Mouse (Mus musculus) hindbrain, embryonic 11.5 days (tissue): ENCODE measurements at regions not wholly inside any gene's neighbourhood (a gene's known extent, or its start where the extent isn't known, plus 50 kb on each side); places are given as distances from the start of the nearest gene placed in this dataset.

Experiments used
- ATAC-seq: fragments of 200-750 bp; cut with Nextera tagmentation; 2 replicates; pipeline ENCODE4 v1.8.0; 2017; ENCODE audit warnings: mild to moderate bottlenecking, moderate TSS enrichment, moderate library complexity; ENCODE audit not compliant: low FRiP score
- DNase-seq: peaks from one replicate; pipeline ENCODE4 v3.0.0-alpha.2; 2015; ENCODE audit warnings: low spot score
- H3K27ac ChIP-seq: fragments of 300-500 bp; sonication (generic); 2 replicates; pipeline ENCODE4 v1.5.1; 2014; ENCODE audit warnings: mild to moderate bottlenecking, low read depth, low read length
- H3K27me3 ChIP-seq: fragments of 300-500 bp; sonication (generic); 2 replicates; pipeline ENCODE4 v1.6.1; 2014; ENCODE audit warnings: mild to moderate bottlenecking, low read length, moderate library complexity, mixed read lengths; ENCODE audit not compliant: control insufficient read depth, insufficient read depth
- H3K36me3 ChIP-seq: fragments of 300-500 bp; sonication (generic); 2 replicates; pipeline ENCODE4 v1.6.1; 2014; ENCODE audit warnings: mild to moderate bottlenecking, low read length, moderate library complexity, mixed read lengths; ENCODE audit not compliant: control insufficient read depth, insufficient read depth
- H3K4me1 ChIP-seq: fragments of 300-500 bp; sonication (generic); replicated peaks from 2 replicates; pipeline ENCODE4 v1.6.1; 2014; ENCODE audit warnings: low read length, mixed read lengths; ENCODE audit not compliant: control insufficient read depth, insufficient read depth
- H3K4me2 ChIP-seq: fragments of 300-500 bp; sonication (generic); replicated peaks from 2 replicates; pipeline ENCODE4 v1.6.1; 2014; ENCODE audit warnings: mild to moderate bottlenecking, low read depth, low read length
- H3K4me3 ChIP-seq: fragments of 300-500 bp; sonication (generic); 2 replicates; pipeline ENCODE4 v1.5.1; 2014; ENCODE audit warnings: low read depth, low read length
- H3K9ac ChIP-seq: fragments of 300-500 bp; sonication (generic); 2 replicates; pipeline ENCODE4 v1.6.1; 2014; ENCODE audit warnings: low read depth, low read length
- H3K9me3 ChIP-seq: fragments of 300-500 bp; sonication (generic); 2 replicates; pipeline ENCODE4 v1.6.1; 2016; ENCODE audit warnings: low read length; ENCODE audit not compliant: control insufficient read depth
- WGBS: fragments of 180-500 bp; shearing (Covaris S2); extraction: QIAGEN DNeasy Blood & Tissue Kit; methylation state at CpG from one replicate; pipeline ENCODE4 v1.1.7; 2014; 5-methylcytosine and 5-hydroxymethylcytosine counted together

DNA sequence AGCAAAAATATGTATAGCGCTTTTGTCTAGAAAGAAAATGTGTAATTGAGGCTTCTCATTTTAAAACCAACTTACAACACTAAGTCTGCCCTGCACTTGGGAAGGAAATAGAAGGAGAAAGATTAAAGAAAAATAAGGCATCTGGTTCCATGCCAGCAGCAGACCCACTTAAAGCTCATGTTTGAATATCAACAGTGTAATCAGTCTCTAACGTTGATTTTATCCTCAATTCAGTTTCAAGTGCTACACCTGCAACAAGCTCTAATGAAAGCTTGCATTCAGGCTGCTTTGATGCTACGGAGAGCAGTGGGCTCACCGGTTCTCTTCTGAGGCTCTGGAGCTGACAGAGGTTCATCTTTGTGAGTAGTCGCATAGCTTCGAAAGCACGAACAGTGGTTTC lies 406.6 kb upstream of the Map3k7 start:
- DNase-seq, result no peak
- H3K4me3 ChIP-seq, result no peak overlapping the region
- H3K27ac ChIP-seq, result no peak overlapping the region
- 89% methylated on average over 7 of the region's 7 CpGs for WGBS
- H3K4me2 ChIP-seq, result no peak overlapping the region
- no peaks in the 10 kb centered on the region for H3K9me3 ChIP-seq
- no peaks in the 10 kb centered on the region for H3K36me3 ChIP-seq
- no peaks in the 10 kb centered on the region for H3K27me3 ChIP-seq
- no peak for ATAC-seq
- no peaks in the 10 kb centered on the region for H3K4me1 ChIP-seq
- no peak overlapping the region for H3K9ac ChIP-seq

- Histone ChIP-seq H3K27ac (no peak overlapping the region), H3K36me3 (no peaks in the 10 kb centered on the region), H3K27me3 (no peaks in the 10 kb centered on the region), H3K9me3 (no peaks in the 10 kb centered on the region), H3K4me3 (no peak overlapping the region), H3K4me1 (no peaks in the 10 kb centered on the region), H3K9ac (no peak overlapping the region), H3K4me2 (no peak overlapping the region)
- DNase-seq (no peak), ATAC-seq (no peak)
- WGBS, result 78% methylated on average over 4 of the region's 4 CpGs
These were observed 403.6 kb upstream of the Map3k7 start for GRCm38 (mm10) chr4:31560305-31560704.

DNA sequence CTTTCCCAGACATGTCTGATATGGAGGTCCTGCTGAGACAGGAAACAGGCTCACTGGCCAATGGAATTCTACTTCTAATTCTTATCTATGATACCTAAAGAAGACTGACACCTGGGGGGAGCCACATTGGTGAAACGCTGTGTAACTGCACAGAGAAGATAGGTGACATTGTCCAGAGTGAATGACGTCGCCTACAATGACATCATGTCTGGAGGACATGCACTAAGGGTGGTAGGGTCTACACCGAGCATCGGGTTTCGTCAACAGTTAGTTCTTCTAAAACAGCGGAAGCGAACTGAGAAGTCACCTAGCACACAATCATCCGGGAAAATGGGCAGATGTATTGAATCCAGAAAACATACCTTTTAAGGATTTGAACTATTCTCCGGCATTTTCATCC lies 402.7 kb upstream of the Map3k7 start:
- 92% methylated on average over 10 of the region's 10 CpGs for WGBS

GRCm38 (mm10) chr4:31561823-31562222 lies 402.1 kb upstream of the Map3k7 start:
- Histone ChIP-seq H3K9me3 (no peaks in the 10 kb centered on the region), H3K36me3 (no peaks in the 10 kb centered on the region)
- peak; percentile 51 for DNase-seq

More for the DNA sequence above, 402.7 kb upstream of the Map3k7 start:
- H3K4me3 ChIP-seq, result no peak overlapping the region
- H3K27ac ChIP-seq, result no peak overlapping the region
- no peaks in the 10 kb centered on the region for H3K4me1 ChIP-seq
- H3K27me3 ChIP-seq, result no peaks in the 10 kb centered on the region
- DNase-seq (no peak), ATAC-seq (no peak)
- no peaks in the 10 kb centered on the region for H3K36me3 ChIP-seq
- H3K4me2 ChIP-seq, result no peak overlapping the region
- no peak overlapping the region for H3K9ac ChIP-seq
- no peaks in the 10 kb centered on the region for H3K9me3 ChIP-seq

DNA sequence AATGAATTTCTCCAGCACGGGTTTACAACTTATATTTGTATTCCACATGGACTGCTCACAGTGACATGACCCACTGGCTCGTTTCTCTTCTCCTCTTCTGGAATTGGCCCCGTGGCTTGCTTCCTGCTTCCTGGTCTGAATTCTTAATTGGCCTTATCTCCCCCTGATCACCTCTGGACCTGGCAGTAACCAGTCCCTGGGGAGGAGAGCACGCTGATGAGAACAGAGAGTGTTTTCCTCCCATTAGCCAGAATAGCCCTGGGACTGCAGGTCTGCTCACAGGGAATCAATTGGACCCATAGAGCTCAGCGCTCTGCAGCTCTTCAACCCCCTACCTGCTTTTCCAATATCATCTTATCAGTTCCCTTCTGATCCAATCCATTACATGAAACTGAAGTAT lies 397.7 kb upstream of the Map3k7 start:
- Histone ChIP-seq H3K4me1 (no peaks in the 10 kb centered on the region), H3K27me3 (no peaks in the 10 kb centered on the region), H3K27ac (no peak overlapping the region), H3K9me3 (no peaks in the 10 kb centered on the region), H3K9ac (no peak overlapping the region), H3K4me3 (no peak overlapping the region), H3K4me2 (no peak overlapping the region), H3K36me3 (no peaks in the 10 kb centered on the region)
- ATAC-seq (peak; percentile 53; the same call in 1 of the 2 replicates), DNase-seq (no peak)
- WGBS, result 58% methylated on average over 5 of the region's 5 CpGs

More at GRCm38 (mm10) chr4:31561823-31562222, 402.1 kb upstream of the Map3k7 start:
- H3K4me2 ChIP-seq, result no peak overlapping the region
- WGBS, result 36% methylated on average over 3 of the region's 3 CpGs
- no peaks in the 10 kb centered on the region for H3K4me1 ChIP-seq
- no peaks in the 10 kb centered on the region for H3K27me3 ChIP-seq
- H3K27ac ChIP-seq, result no peak overlapping the region
- no peak overlapping the region for H3K4me3 ChIP-seq
- peak; percentile 53; the same call in 1 of the 2 replicates for ATAC-seq
- H3K9ac ChIP-seq, result no peak overlapping the region

GRCm38 (mm10) chr4:31566834-31567233 lies 397.1 kb upstream of the Map3k7 start:
- Histone ChIP-seq H3K27ac (no peak overlapping the region), H3K27me3 (no peaks in the 10 kb centered on the region), H3K4me1 (no peaks in the 10 kb centered on the region), H3K9ac (no peak overlapping the region), H3K4me2 (no peak overlapping the region), H3K9me3 (no peaks in the 10 kb centered on the region), H3K4me3 (no peak overlapping the region), H3K36me3 (no peaks in the 10 kb centered on the region)
- no peak for ATAC-seq
- WGBS, result 57% methylated on average over 3 of the region's 3 CpGs
- DNase-seq, result no peak

GRCm38 (mm10) chr4:31569687-31570086 lies 394.2 kb upstream of the Map3k7 start:
- Histone ChIP-seq H3K4me1 (no peaks in the 10 kb centered on the region), H3K36me3 (no peaks in the 10 kb centered on the region), H3K9me3 (no peaks in the 10 kb centered on the region), H3K9ac (no peak overlapping the region), H3K27ac (no peak overlapping the region), H3K4me2 (no peak overlapping the region), H3K4me3 (no peak overlapping the region), H3K27me3 (no peaks in the 10 kb centered on the region)
- 71% methylated on average over 1 of the region's 1 CpGs for WGBS
- ATAC-seq, result no peak
- DNase-seq, result no peak

DNA sequence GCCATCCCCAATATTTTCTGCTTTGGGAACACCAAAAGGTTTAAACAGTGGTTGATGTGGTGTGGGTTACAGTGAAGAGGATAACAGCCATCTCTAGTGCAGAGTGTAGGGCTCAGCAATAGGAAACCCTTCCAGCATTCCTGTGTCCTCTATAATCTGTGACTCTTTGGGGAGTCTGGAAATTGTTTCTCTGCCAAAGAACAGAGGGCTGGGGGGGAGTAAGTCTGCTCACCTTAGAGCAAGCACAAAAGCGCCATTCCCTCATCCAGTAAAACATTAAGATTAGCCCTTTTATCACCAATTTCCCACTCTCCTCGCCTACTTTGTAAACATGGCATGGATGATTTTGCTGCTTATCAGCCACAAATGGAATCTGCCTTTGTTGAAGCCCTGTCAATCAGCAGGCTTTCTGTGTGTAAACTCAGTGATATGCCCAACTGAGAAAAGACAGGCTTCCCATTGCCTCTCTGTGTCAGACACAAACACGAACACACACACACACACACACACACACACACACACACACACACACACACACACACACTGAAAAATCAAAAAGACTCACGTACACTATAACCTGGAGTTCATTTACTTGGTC lies 386.8 kb upstream of the Map3k7 start:
- ATAC-seq, result no peak
- WGBS, result 59% methylated on average over 4 of the region's 4 CpGs

GRCm38 (mm10) chr4:31583495-31583894 lies 380.4 kb upstream of the Map3k7 start:
- no peaks in the 10 kb centered on the region for H3K27me3 ChIP-seq
- DNase-seq (no peak), ATAC-seq (no peak)
- H3K9ac ChIP-seq, result no peak overlapping the region
- no peak overlapping the region for H3K4me2 ChIP-seq
- H3K36me3 ChIP-seq, result no peaks in the 10 kb centered on the region
- no peaks in the 10 kb centered on the region for H3K9me3 ChIP-seq
- 84% methylated on average over 2 of the region's 2 CpGs for WGBS
- no peak overlapping the region for H3K27ac ChIP-seq
- H3K4me3 ChIP-seq, result no peak overlapping the region
- no peaks in the 10 kb centered on the region for H3K4me1 ChIP-seq

More for the DNA sequence above, 386.8 kb upstream of the Map3k7 start:
- Histone ChIP-seq H3K4me1 (no peaks in the 10 kb centered on the region), H3K4me2 (no peak overlapping the region), H3K27me3 (no peaks in the 10 kb centered on the region), H3K9me3 (no peaks in the 10 kb centered on the region), H3K9ac (no peak overlapping the region), H3K4me3 (no peak overlapping the region), H3K27ac (no peak overlapping the region), H3K36me3 (no peaks in the 10 kb centered on the region)
- no peak for DNase-seq
